Mouse (Mus musculus): Measurements from ENCODE around the gene Sh3bgrl2. TPM values are rescaled to one million over a fixed set of nuclear protein-coding genes. Genes with fewer than 3 reads are reported as not detected.

Gene Sh3bgrl2
- total RNA-seq, 2 experiments from 2014 or later: 0.30 TPM; not detected in 1

- no peak for ATAC-seq (replicated peaks; ENCODE audit: low FRiP score, poor library complexity, severe bottlenecking)
These were observed 38.4 kb downstream of the Sh3bgrl2 start for GRCm38 (mm10) chr9:83586316-83587050.

- ATAC-seq (replicated peaks; ENCODE audit: low FRiP score, poor library complexity, severe bottlenecking): no peak
These were observed 39.0 kb downstream of the Sh3bgrl2 start for GRCm38 (mm10) chr9:83587116-83587515.

GRCm38 (mm10) chr9:83589063-83589462 is 40.9 kb downstream of the Sh3bgrl2 start:
- ATAC-seq (replicated peaks; ENCODE audit: low FRiP score, poor library complexity, severe bottlenecking): no peak

GRCm38 (mm10) chr9:83589680-83590467 is 41.7 kb downstream of the Sh3bgrl2 start:
- ATAC-seq (replicated peaks; ENCODE audit: low FRiP score, poor library complexity, severe bottlenecking): no peak

GRCm38 (mm10) chr9:83591848-83592456 is 43.8 kb downstream of the Sh3bgrl2 start:
- no peak for ATAC-seq (replicated peaks; ENCODE audit: low FRiP score, poor library complexity, severe bottlenecking)

GRCm38 (mm10) chr9:83593811-83594210 is 45.7 kb downstream of the Sh3bgrl2 start:
- ATAC-seq (replicated peaks; ENCODE audit: low FRiP score, poor library complexity, severe bottlenecking): no peak

GRCm38 (mm10) chr9:83596132-83596531 is 48.0 kb downstream of the Sh3bgrl2 start:
- ATAC-seq (replicated peaks; ENCODE audit: low FRiP score, poor library complexity, severe bottlenecking): no peak

GRCm38 (mm10) chr9:83596646-83597481 is 48.7 kb downstream of the Sh3bgrl2 start:
- ATAC-seq (replicated peaks; ENCODE audit: low FRiP score, poor library complexity, severe bottlenecking): no peak

GRCm38 (mm10) chr9:83598047-83598446 is 49.9 kb downstream of the Sh3bgrl2 start:
- ATAC-seq (replicated peaks; ENCODE audit: low FRiP score, poor library complexity, severe bottlenecking): no peak

GRCm38 (mm10) chr9:83599505-83599904 is 51.4 kb downstream of the Sh3bgrl2 start:
- no peak for ATAC-seq (replicated peaks; ENCODE audit: low FRiP score, poor library complexity, severe bottlenecking)

- ATAC-seq (replicated peaks; ENCODE audit: low FRiP score, poor library complexity, severe bottlenecking): no peak
These were observed 52.3 kb downstream of the Sh3bgrl2 start for GRCm38 (mm10) chr9:83600286-83601048.

GRCm38 (mm10) chr9:83602176-83602770 is 54.1 kb downstream of the Sh3bgrl2 start:
- no peak for ATAC-seq (replicated peaks; ENCODE audit: low FRiP score, poor library complexity, severe bottlenecking)

GRCm38 (mm10) chr9:83603159-83603558 is 55.0 kb downstream of the Sh3bgrl2 start:
- no peak for ATAC-seq (replicated peaks; ENCODE audit: low FRiP score, poor library complexity, severe bottlenecking)

- ATAC-seq (replicated peaks; ENCODE audit: low FRiP score, poor library complexity, severe bottlenecking): no peak
These were observed 57.9 kb downstream of the Sh3bgrl2 start for GRCm38 (mm10) chr9:83605886-83606640.

- ATAC-seq (replicated peaks; ENCODE audit: low FRiP score, poor library complexity, severe bottlenecking): no peak
These were observed 60.0 kb downstream of the Sh3bgrl2 start for GRCm38 (mm10) chr9:83608135-83608534.

- ATAC-seq (replicated peaks; ENCODE audit: low FRiP score, poor library complexity, severe bottlenecking): no peak
These were observed 61.5 kb downstream of the Sh3bgrl2 start for GRCm38 (mm10) chr9:83609422-83610297.

Measured in erythroid progenitor cell, adult 5-6 weeks (primary cell).